Mouse (Mus musculus) stomach, embryonic 14.5 days (tissue): ENCODE data around the gene Fzd7. TPM values are rescaled to one million over a fixed set of nuclear protein-coding genes. Genes with fewer than 3 reads are reported as not detected.

Experiments used
- polyA plus RNA-seq: library from polyadenylated mRNA; unstranded; fragments of >200 nt; fragmentation: Nextera tagmentation; extraction: Ambion mirVana; gene quantifications from 2 replicates; pipeline ENCODE4 v1.2.1, GENCODE M21; 2014

The Fzd7 gene
- polyA plus RNA-seq, 1 experiment from 2014 or later: 13.3 TPM

Other genes with a start within 250 kb of the Fzd7 start
- 8.3 and 10.3 TPM in 2 replicates for gene Als2, start 245.2 kb upstream of the Fzd7 start, polyA plus RNA-seq
- gene Cdk15, start 225.5 kb upstream of the Fzd7 start, polyA plus RNA-seq: not detected in 2 replicates
- gene Gm973, start 33.8 kb downstream of the Fzd7 start, polyA plus RNA-seq: 0.82 TPM in 1 of 2 replicates, not detected in the other
- gene Sumo1, start 188.4 kb downstream of the Fzd7 start, polyA plus RNA-seq: 382 and 398 TPM in 2 replicates
- gene Nop58, start 202.5 kb downstream of the Fzd7 start, polyA plus RNA-seq: 219 and 254 TPM in 2 replicates